Mouse (Mus musculus): ENCODE results near the gene Olfr453. TPM values are rescaled to one million over a fixed set of nuclear protein-coding genes. Genes with fewer than 3 reads are reported as not detected.

Olfr453 gene
- polyA plus RNA-seq, 1 experiment from 2014 or later, result not detected

Other genes with a start within 250 kb of the Olfr453 start
- gene Olfr455, start 191.8 kb upstream of the Olfr453 start, polyA plus RNA-seq (2014; fragmentation: Nextera tagmentation; extraction: Ambion mirVana), result not detected in 2 replicates
- not detected in 2 replicates for gene Tcaf3, start 141.7 kb upstream of the Olfr453 start, polyA plus RNA-seq (2014; fragmentation: Nextera tagmentation; extraction: Ambion mirVana)
- 1.8 and 3.0 TPM in 2 replicates for gene Tcaf2, start 94.1 kb upstream of the Olfr453 start, polyA plus RNA-seq (2014; fragmentation: Nextera tagmentation; extraction: Ambion mirVana)
- gene Tcaf1, start 29.3 kb upstream of the Olfr453 start, polyA plus RNA-seq (2014; fragmentation: Nextera tagmentation; extraction: Ambion mirVana), result 87.0 and 89.6 TPM in 2 replicates
- gene Olfr38, start 17.0 kb downstream of the Olfr453 start, polyA plus RNA-seq (2014; fragmentation: Nextera tagmentation; extraction: Ambion mirVana), result not detected in 2 replicates
- gene Olfr452, start 45.7 kb downstream of the Olfr453 start, polyA plus RNA-seq (2014; fragmentation: Nextera tagmentation; extraction: Ambion mirVana), result not detected in 2 replicates
- not detected in 2 replicates for gene Olfr450, start 72.6 kb downstream of the Olfr453 start, polyA plus RNA-seq (2014; fragmentation: Nextera tagmentation; extraction: Ambion mirVana)
- not detected in 2 replicates for gene Olfr449, start 95.0 kb downstream of the Olfr453 start, polyA plus RNA-seq (2014; fragmentation: Nextera tagmentation; extraction: Ambion mirVana)
- gene Olfr448, start 151.1 kb downstream of the Olfr453 start, polyA plus RNA-seq (2014; fragmentation: Nextera tagmentation; extraction: Ambion mirVana), result not detected in 2 replicates
- gene Olfr447, start 169.5 kb downstream of the Olfr453 start, polyA plus RNA-seq (2014; fragmentation: Nextera tagmentation; extraction: Ambion mirVana), result not detected in 2 replicates
- not detected in 2 replicates for gene Olfr446, start 182.0 kb downstream of the Olfr453 start, polyA plus RNA-seq (2014; fragmentation: Nextera tagmentation; extraction: Ambion mirVana)
- gene Olfr444, start 209.7 kb downstream of the Olfr453 start, polyA plus RNA-seq (2014; fragmentation: Nextera tagmentation; extraction: Ambion mirVana), result not detected in 2 replicates

Measured in limb, embryonic 11.5 days (tissue).